Mouse (Mus musculus): ENCODE results near the gene CT030661.1. TPM values are rescaled to one million over a fixed set of nuclear protein-coding genes. Genes with fewer than 3 reads are reported as not detected.
"Not testable (repeated sequence)": the region's sequence is repeated elsewhere in the genome, so short reads cannot be mapped to it uniquely, and the experiment has no call there.

The CT030661.1 gene
- 14.0 and 14.9 TPM in 2 replicates for polyA plus RNA-seq (2014; fragmentation: Nextera tagmentation; extraction: Ambion mirVana)

DNA sequence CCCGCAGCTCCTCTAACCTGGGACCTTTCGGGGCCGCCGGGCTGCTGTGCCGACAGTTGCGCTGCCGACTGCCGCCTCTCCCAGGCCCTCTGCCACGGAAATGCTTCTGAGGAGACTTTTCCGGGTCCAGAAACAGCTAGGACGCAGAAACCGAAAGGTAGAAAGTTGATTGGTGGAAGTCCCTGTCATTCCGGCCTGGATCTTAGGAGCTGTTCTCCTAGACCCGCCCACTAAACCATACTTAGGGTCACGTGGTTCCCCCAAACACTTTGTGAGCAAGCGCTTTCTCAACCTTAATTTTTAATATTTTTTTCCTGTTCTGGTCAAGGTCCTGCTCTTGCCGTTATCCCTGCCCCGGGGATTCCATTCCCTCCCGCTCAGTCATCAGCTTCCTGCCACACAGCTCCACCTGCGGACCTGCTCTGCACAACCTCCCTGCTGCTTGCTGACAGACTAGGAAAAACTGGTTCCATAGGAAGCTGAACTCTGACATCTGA lies at the start of gene CT030661.1:
TSS of gene CT030661.1 (minus strand) at position 108 of the 497 bp plus-strand sequence.
- Histone ChIP-seq H3K27ac (ENCODE audit: low read depth, low read length) (peak within 1 kb of the TSS; percentile 74; the same call in 1 of the 2 replicates), H3K4me2 (ENCODE audit: low read length) (peak within 1 kb of the TSS; percentile 51), H3K9ac (ENCODE audit: low read length) (peak within 1 kb of the TSS; percentile 67), H3K4me3 (ENCODE audit: low read depth, low read length) (peak within 1 kb of the TSS; percentile 49)
- DNase-seq (ENCODE audit: low spot score) = peak; percentile 99
- peak; percentile 100 for ATAC-seq
- H3K36me3 ChIP-seq (ENCODE audit: control insufficient read depth, insufficient read depth, low read length); H3K4me1 ChIP-seq (ENCODE audit: control insufficient read depth, insufficient read depth, low read length); H3K27me3 ChIP-seq (replicated peaks; ENCODE audit: control insufficient read depth, insufficient read depth, low read length); H3K9me3 ChIP-seq (replicated peaks; ENCODE audit: control insufficient read depth, low read length): not testable (repeated sequence)
- under 1% methylated on average over 20 of the region's 20 CpGs for WGBS

DNA sequence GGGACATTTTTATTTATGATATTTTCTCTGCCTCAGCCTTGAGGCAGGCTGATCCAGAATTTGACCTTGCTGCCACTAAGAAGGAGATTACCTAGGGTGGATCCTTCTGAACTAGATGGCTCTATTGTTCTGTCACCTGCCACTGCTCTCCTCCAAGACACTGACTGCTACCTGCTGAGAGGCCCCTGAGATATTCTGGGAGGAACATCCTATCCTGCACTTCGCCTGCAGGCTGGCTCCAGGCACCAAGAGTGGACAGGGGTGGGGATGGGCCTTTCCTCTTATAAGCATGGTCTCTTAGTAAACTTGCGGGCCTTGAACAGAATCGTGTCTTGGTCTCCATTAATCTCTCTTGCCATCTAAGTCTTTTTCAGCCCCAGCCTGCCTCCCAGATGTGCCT lies 49.3 kb upstream of the CT030661.1 start:
- Histone ChIP-seq H3K4me2 (ENCODE audit: low read length) (no peak overlapping the region), H3K4me3 (ENCODE audit: low read depth, low read length) (no peak overlapping the region), H3K9me3 (replicated peaks; ENCODE audit: control insufficient read depth, low read length) (peaks cover 12% of the 10 kb centered on the region; the same call in 1 of the 2 replicates), H3K4me1 (ENCODE audit: control insufficient read depth, insufficient read depth, low read length) (peaks cover 8% of the 10 kb centered on the region), H3K27me3 (replicated peaks; ENCODE audit: control insufficient read depth, insufficient read depth, low read length) (no peaks in the 10 kb centered on the region), H3K36me3 (ENCODE audit: control insufficient read depth, insufficient read depth, low read length) (no peaks in the 10 kb centered on the region), H3K27ac (ENCODE audit: low read depth, low read length) (no peak overlapping the region), H3K9ac (ENCODE audit: low read length) (no peak overlapping the region)
- 92% methylated on average over 3 of the region's 3 CpGs for WGBS
- no peak for DNase-seq (ENCODE audit: low spot score)
- no peak for ATAC-seq

DNA sequence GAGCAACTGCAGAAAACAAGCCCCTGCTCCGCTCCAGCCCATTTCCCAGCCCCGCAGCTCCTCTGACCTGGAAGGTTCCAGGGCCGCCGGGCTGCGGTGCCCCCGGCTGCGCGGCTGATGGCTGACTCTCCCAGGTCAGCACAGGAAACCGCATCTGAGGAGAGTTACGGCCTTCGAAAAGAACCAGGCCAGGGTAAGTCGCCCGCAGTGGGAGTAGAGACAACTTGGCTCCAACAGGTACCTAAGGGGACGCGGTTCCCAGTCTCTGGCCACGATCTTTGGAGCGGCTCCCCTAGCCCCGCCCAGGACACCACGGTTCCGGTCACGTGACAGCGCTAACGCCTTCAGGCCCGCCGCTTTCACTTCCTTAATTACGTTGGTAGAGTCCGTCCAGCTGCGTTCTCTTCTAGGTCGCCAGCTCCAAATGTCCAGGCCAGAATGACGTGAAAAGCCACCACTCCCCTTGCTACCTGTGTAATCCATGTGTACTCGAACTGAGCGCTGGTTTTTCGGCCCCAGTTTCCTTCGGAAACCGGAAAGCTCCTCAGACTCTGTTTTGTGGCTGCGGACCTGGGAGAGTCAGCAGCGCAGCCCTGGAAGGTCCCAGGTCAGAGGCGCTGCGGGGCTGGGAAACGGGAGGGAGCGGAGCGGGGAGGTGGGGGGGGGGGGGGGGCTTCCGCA lies 46.6 kb upstream of the CT030661.1 start, which contains the start of the genes Zfp944 and Zfp758:
TSS of gene Zfp944 (minus strand) at position 300 of the 681 bp plus-strand sequence.
TSS of gene Zfp758 (plus strand) at position 353 of the 681 bp plus-strand sequence.
- peak within 1 kb of the TSS; percentile 73 for H3K9ac ChIP-seq (ENCODE audit: low read length)
- peak within 1 kb of the TSS; percentile 60 for H3K4me2 ChIP-seq (ENCODE audit: low read length)
- peak within 1 kb of the TSS; percentile 48 for H3K4me3 ChIP-seq (ENCODE audit: low read depth, low read length)
- under 1% methylated on average over 25 of the region's 43 CpGs for WGBS
- H3K4me1 ChIP-seq (ENCODE audit: control insufficient read depth, insufficient read depth, low read length); H3K27me3 ChIP-seq (replicated peaks; ENCODE audit: control insufficient read depth, insufficient read depth, low read length); H3K9me3 ChIP-seq (replicated peaks; ENCODE audit: control insufficient read depth, low read length); H3K36me3 ChIP-seq (ENCODE audit: control insufficient read depth, insufficient read depth, low read length): not testable (repeated sequence)
- ATAC-seq (peak; percentile 99), DNase-seq (ENCODE audit: low spot score) (peak; percentile 25)
- H3K27ac ChIP-seq (ENCODE audit: low read depth, low read length) = peak within 1 kb of the TSS; percentile 52; the same call in 1 of the 2 replicates

DNA sequence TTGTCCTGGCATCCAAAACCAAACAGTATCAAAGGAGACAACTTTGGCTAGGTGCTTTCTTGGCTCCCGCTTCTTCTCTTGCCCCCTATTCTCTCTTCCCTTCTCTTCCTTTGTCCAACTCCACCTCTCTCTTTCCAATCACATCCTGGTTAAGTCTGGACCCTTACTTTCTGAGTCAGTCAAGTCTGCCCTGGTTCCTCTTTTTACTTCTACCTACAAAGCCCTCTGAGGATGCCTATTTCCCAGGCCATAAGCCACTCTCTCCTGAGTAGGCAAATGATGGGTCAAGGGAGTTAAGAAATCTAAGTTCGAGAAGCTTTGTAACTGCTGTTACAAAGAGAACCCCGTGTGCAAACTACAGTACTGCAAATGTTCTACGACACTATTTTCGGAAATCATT lies 45.9 kb upstream of the CT030661.1 start:
- Histone ChIP-seq H3K4me1 (ENCODE audit: control insufficient read depth, insufficient read depth, low read length) (peaks cover 8% of the 10 kb centered on the region), H3K4me2 (ENCODE audit: low read length) (peak overlapping the region; percentile 60), H3K9ac (ENCODE audit: low read length) (peak overlapping the region; percentile 63), H3K27me3 (replicated peaks; ENCODE audit: control insufficient read depth, insufficient read depth, low read length) (no peaks in the 10 kb centered on the region), H3K9me3 (replicated peaks; ENCODE audit: control insufficient read depth, low read length) (0 out of 2 replicates have a peak, but pooled peaks cover 3% of the 10 kb centered on the region), H3K36me3 (ENCODE audit: control insufficient read depth, insufficient read depth, low read length) (peaks cover 7% of the 10 kb centered on the region; the same call in 1 of the 2 replicates), H3K4me3 (ENCODE audit: low read depth, low read length) (peak overlapping the region; percentile 48), H3K27ac (ENCODE audit: low read depth, low read length) (no peak overlapping the region)
- DNase-seq (ENCODE audit: low spot score) = no peak
- no peak; the same call in 1 of the 2 replicates for ATAC-seq
- 30% methylated on average over 5 of the region's 5 CpGs for WGBS

DNA sequence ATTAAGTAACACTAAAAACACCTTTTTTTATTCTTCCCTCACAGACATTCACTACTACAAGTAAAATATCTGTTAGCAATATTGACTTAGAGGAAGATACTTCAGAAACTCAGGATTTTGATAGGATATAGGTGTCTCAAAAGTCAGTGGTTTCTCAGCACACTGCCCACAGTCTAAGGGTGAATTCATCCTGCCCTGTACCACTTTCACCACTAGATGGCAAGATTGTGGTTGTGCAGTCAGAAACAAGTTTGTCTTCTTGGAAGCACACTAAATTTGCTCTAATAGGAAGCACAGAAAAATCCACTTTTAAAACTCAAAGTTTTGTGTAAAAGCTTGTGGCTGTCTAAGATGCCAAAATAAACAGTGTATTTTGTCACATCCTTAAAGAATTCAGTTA lies 38.2 kb upstream of the CT030661.1 start:
- no peak for ATAC-seq
- no peaks in the 10 kb centered on the region for H3K4me1 ChIP-seq (ENCODE audit: control insufficient read depth, insufficient read depth, low read length)
- no peak overlapping the region for H3K4me3 ChIP-seq (ENCODE audit: low read depth, low read length)
- H3K27me3 ChIP-seq (replicated peaks; ENCODE audit: control insufficient read depth, insufficient read depth, low read length) = no peaks in the 10 kb centered on the region
- no peaks in the 10 kb centered on the region for H3K9me3 ChIP-seq (replicated peaks; ENCODE audit: control insufficient read depth, low read length)
- H3K27ac ChIP-seq (ENCODE audit: low read depth, low read length) = no peak overlapping the region
- no peak overlapping the region for H3K4me2 ChIP-seq (ENCODE audit: low read length)
- DNase-seq (ENCODE audit: low spot score) = peak; percentile 35
- peaks cover 14% of the 10 kb centered on the region for H3K36me3 ChIP-seq (ENCODE audit: control insufficient read depth, insufficient read depth, low read length)
- H3K9ac ChIP-seq (ENCODE audit: low read length) = no peak overlapping the region

DNA sequence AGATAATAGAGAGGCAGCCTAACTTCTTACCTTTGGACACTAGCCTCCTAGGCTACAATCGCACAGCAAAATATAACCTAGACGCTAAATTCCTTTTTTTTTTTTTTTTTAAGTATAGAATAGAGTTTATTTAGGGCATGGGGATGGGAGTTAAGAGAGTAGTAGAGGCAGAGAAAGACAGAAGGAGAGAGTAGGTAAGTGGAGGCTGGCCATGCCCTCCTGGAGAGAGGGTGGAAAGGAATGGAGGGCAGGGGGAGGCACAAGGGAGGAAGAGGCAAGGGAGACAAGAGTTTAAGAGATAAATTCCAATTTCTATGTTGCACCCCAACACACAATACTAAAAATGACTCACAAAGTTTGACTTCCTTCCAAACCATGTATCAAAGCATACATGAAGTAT lies 610 bp upstream of the CT030661.1 start:
- not testable (repeated sequence) for DNase-seq (ENCODE audit: low spot score); H3K27ac ChIP-seq (ENCODE audit: low read depth, low read length); H3K9me3 ChIP-seq (replicated peaks; ENCODE audit: control insufficient read depth, low read length); H3K27me3 ChIP-seq (replicated peaks; ENCODE audit: control insufficient read depth, insufficient read depth, low read length); ATAC-seq; H3K36me3 ChIP-seq (ENCODE audit: control insufficient read depth, insufficient read depth, low read length); H3K4me1 ChIP-seq (ENCODE audit: control insufficient read depth, insufficient read depth, low read length)
- 21% methylated on average over 2 of the region's 2 CpGs for WGBS
- peak overlapping the region; percentile 51 for H3K4me2 ChIP-seq (ENCODE audit: low read length)
- H3K9ac ChIP-seq (ENCODE audit: low read length) = peak overlapping the region; percentile 67
- H3K4me3 ChIP-seq (ENCODE audit: low read depth, low read length) = peak overlapping the region; percentile 49

DNA sequence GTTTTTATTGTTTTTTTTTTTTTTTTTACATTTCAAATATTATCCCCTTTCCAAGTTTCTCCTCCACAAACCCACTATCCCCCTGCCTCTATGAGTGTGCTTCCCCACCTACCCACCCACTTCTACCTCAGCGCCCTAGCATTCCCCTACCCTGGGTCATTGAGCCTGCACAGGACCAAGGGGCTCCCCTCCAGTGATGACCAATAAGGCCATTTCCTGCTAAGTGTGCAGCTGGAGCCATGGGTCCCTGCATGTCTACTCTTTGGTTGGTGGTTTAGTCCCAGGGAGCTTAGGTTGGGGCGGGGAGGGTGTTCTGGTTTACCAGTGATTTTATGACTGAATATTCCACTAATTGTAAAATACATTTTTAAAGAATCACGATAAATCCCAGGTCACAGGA lies 418 bp downstream of the CT030661.1 start:
- H3K4me1 ChIP-seq (ENCODE audit: control insufficient read depth, insufficient read depth, low read length); H3K27me3 ChIP-seq (replicated peaks; ENCODE audit: control insufficient read depth, insufficient read depth, low read length); H3K9me3 ChIP-seq (replicated peaks; ENCODE audit: control insufficient read depth, low read length); DNase-seq (ENCODE audit: low spot score); H3K36me3 ChIP-seq (ENCODE audit: control insufficient read depth, insufficient read depth, low read length): not testable (repeated sequence)
- Histone ChIP-seq H3K27ac (ENCODE audit: low read depth, low read length) (peak overlapping the region; percentile 74; the same call in 1 of the 2 replicates), H3K4me2 (ENCODE audit: low read length) (peak overlapping the region; percentile 48), H3K4me3 (ENCODE audit: low read depth, low read length) (peak overlapping the region; percentile 49), H3K9ac (ENCODE audit: low read length) (peak overlapping the region; percentile 67)
- 4% methylated on average over 3 of the region's 3 CpGs for WGBS
- ATAC-seq = peak; percentile 76

Measured in forebrain, embryonic 14.5 days (tissue).